ENCODE assay signal across 15 mouse cellular contexts in genomic region chr2:75891981-75892380, GRCm38 (mm10). TPM values are rescaled to one million over a fixed set of nuclear protein-coding genes. Genes with fewer than 3 reads are reported as not detected.
DNase-seq lines count a peak whose midpoint lies in the region; ATAC-seq and TF ChIP-seq lines count a peak whose summit lies in the region.
"Had no signal": no experiment of that assay in that cellular context is flagged by ENCODE, and none has a peak within 500 bp of the region (broad histone marks: within the 10 kb centered on the region; RNA-seq: fewer than 3 reads in every experiment).

No protein-coding gene starts in this region.

- H3K36me3 ChIP-seq in hindbrain, postnatal 0 days (ENCODE audit: insufficient read depth, low read length), result peaks cover 5% of the 10 kb centered on the region; the same call in 1 of the 2 replicates
- peaks cover 8% of the 10 kb centered on the region for H3K36me3 ChIP-seq in hindbrain, embryonic 13.5 days
- H3K36me3 ChIP-seq: heart, embryonic 15.5 days had no signal

- H3K9ac ChIP-seq in hindbrain, postnatal 0 days (replicated peaks; ENCODE audit: low read length), result no peak overlapping the region
- H3K9ac ChIP-seq in hindbrain, embryonic 13.5 days, result no peak overlapping the region
- H3K9ac ChIP-seq: embryonic facial prominence, embryonic 12.5 days; heart, embryonic 15.5 days; liver, embryonic 12.5 days had no signal

- H3K27me3 ChIP-seq in hindbrain, postnatal 0 days (ENCODE audit: insufficient read depth, low read length), result no peaks in the 10 kb centered on the region
- no peaks in the 10 kb centered on the region for H3K27me3 ChIP-seq in hindbrain, embryonic 13.5 days
- H3K27me3 ChIP-seq: embryonic facial prominence, embryonic 12.5 days; heart, embryonic 15.5 days; liver, embryonic 12.5 days had no signal

- H3K9me3 ChIP-seq in hindbrain, postnatal 0 days (ENCODE audit: low read length), result no peaks in the 10 kb centered on the region
- no peaks in the 10 kb centered on the region for H3K9me3 ChIP-seq in hindbrain, embryonic 13.5 days
- H3K9me3 ChIP-seq: embryonic facial prominence, embryonic 12.5 days; heart, embryonic 15.5 days; liver, embryonic 12.5 days had no signal

- peak; percentile 7 for DNase-seq in hindbrain, postnatal 0 days (ENCODE audit: low spot score)
- peak; percentile 38 for DNase-seq in embryo, embryonic 11 days
- no peak for DNase-seq in kidney, adult 9 months
- DNase-seq in kidney, adult 8-10 months, result no peak
- no peak for DNase-seq in c-Kit-positive CD71-positive TER-119-positive erythroid progenitor cells, embryonic 14.5 days (ENCODE audit: low spot score)
- DNase-seq: gastrocnemius, postnatal 14 days; kidney, postnatal 36 days; retina, postnatal 1 day; thymus, postnatal 36 days had no signal

- no peaks in the 10 kb centered on the region for H3K4me1 ChIP-seq in hindbrain, postnatal 0 days (ENCODE audit: insufficient read depth, low read length)
- no peaks in the 10 kb centered on the region for H3K4me1 ChIP-seq in hindbrain, embryonic 13.5 days (replicated peaks)
- H3K4me1 ChIP-seq: embryonic facial prominence, embryonic 12.5 days; heart, embryonic 15.5 days; liver, embryonic 12.5 days had no signal

- 58% methylated on average over 4 of the region's 4 CpGs for WGBS in hindbrain, postnatal 0 days
- 63% methylated on average over 4 of the region's 4 CpGs for WGBS in hindbrain, embryonic 13.5 days

- no peak overlapping the region for H3K27ac ChIP-seq in hindbrain, postnatal 0 days
- H3K27ac ChIP-seq in hindbrain, embryonic 13.5 days, result no peak overlapping the region
- H3K27ac ChIP-seq: embryonic facial prominence, embryonic 12.5 days; heart, embryonic 15.5 days; liver, embryonic 12.5 days had no signal

- H3K4me2 ChIP-seq in hindbrain, postnatal 0 days (ENCODE audit: low read depth, low read length), result no peak overlapping the region
- no peak overlapping the region for H3K4me2 ChIP-seq in hindbrain, embryonic 13.5 days
- H3K4me2 ChIP-seq: embryonic facial prominence, embryonic 12.5 days; heart, embryonic 15.5 days; liver, embryonic 12.5 days had no signal

- ATAC-seq in hindbrain, postnatal 0 days, result no peak
- ATAC-seq in hindbrain, embryonic 13.5 days (ENCODE audit: low FRiP score), result no peak
- ATAC-seq in CD4-positive, CD25-positive, alpha-beta regulatory T cell, adult 4 months, result peak; percentile 92
- ATAC-seq in megakaryocyte, adult 5-6 weeks (ENCODE audit: poor library complexity, severe bottlenecking), result peak; percentile 43; the same call in 1 of the 2 replicates
- ATAC-seq: liver, embryonic 12.5 days had no signal

- TF ChIP-seq CTCF in hindbrain, postnatal 0 days (IDR thresholded peaks at IDR 0.05; ENCODE audit: low read depth), result no peak

- H3K4me3 ChIP-seq in hindbrain, postnatal 0 days (ENCODE audit: low read length), result no peak overlapping the region
- H3K4me3 ChIP-seq in hindbrain, embryonic 13.5 days, result no peak overlapping the region
- H3K4me3 ChIP-seq: embryonic facial prominence, embryonic 12.5 days; heart, embryonic 15.5 days; liver, embryonic 12.5 days had no signal

RNA-seq across cellular contexts. Expression of gene Ttc30b, which starts 46.4 kb away (rescaled TPM):
- total RNA-seq in hindbrain, postnatal 0 days (2014; rRNA removed), result 30.9 and 33.9 TPM in 2 replicates
- polyA plus RNA-seq in hindbrain, postnatal 0 days (2015; fragmentation: Nextera tagmentation; extraction: Ambion mirVana), result 16.3 and 19.2 TPM in 2 replicates
- 16.7 and 20.9 TPM in 2 replicates for polyA plus RNA-seq in hindbrain, embryonic 13.5 days (2015; fragmentation: Nextera tagmentation; extraction: Ambion mirVana)
- polyA plus RNA-seq in CD4-positive, CD25-positive, alpha-beta regulatory T cell, adult 4 months (2017; shearing (Covaris generic)), result 1 to 10 TPM; 2.2 to 2.5 TPM
- total RNA-seq in megakaryocyte, adult 5-6 weeks (2015), result 1.8 TPM in 2 replicates
- total RNA-seq in megakaryocyte, adult 5-6 weeks (2017), result 2.1 and 2.3 TPM in 2 replicates

Comparison
In these comparisons a context has a peak if more than half of its experiments do, and no peak if none do; other contexts are left out.
1. ATAC-seq: peak in CD4-positive, CD25-positive, alpha-beta regulatory T cell, adult 4 months (single experiment) and megakaryocyte, adult 5-6 weeks (single experiment); none in hindbrain, postnatal 0 days (single experiment) and hindbrain, embryonic 13.5 days (single experiment).
2. DNase-seq: peak in hindbrain, postnatal 0 days (single experiment) and embryo, embryonic 11 days (single experiment); none in kidney, adult 9 months (single experiment), kidney, adult 8-10 months (0 of 2) and c-Kit-positive CD71-positive TER-119-positive erythroid progenitor cells, embryonic 14.5 days (single experiment).